Mouse (Mus musculus) bone marrow, adult 2 months (tissue): ENCODE data around the gene Dtnb.

Experiments
- CTCF ChIP-seq: fragments of 200-500 bp; IDR thresholded peaks from 2 replicates; pipeline ENCODE4 v1.5.1; 2011; ENCODE audit warnings: low read length, control low read depth; ENCODE audit not compliant: control insufficient read depth, insufficient read depth
- POLR2A ChIP-seq: fragments of 200-500 bp; IDR thresholded peaks from 2 replicates; pipeline ENCODE4 v1.6.1; 2011; ENCODE audit warnings: low read depth, mild to moderate bottlenecking, control low read depth, low read length, borderline replicate concordance; ENCODE audit not compliant: control insufficient read depth

- TF ChIP-seq CTCF (no peak), POLR2A (no peak)
These were observed 211.1 kb downstream of the Dtnb start for GRCm38 (mm10) chr12:3783196-3783825.
